Mouse (Mus musculus) liver, embryonic 11.5 days (tissue): Measurements from ENCODE around the gene Ptprg. TPM values are rescaled to one million over a fixed set of nuclear protein-coding genes. Genes with fewer than 3 reads are reported as not detected.

ENCODE experiments used
- ATAC-seq: fragments of 200-750 bp; cut with Nextera tagmentation; replicated peaks from 2 replicates; pipeline ENCODE4 v1.8.0; 2017; ENCODE audit warnings: moderate number of reproducible peaks, mild to moderate bottlenecking, moderate TSS enrichment, moderate library complexity; ENCODE audit not compliant: low FRiP score
- DNase-seq: peaks from one replicate; pipeline ENCODE4 v3.0.0-alpha.2; 2017; ENCODE audit warnings: low spot score
- H3K27ac ChIP-seq: fragments of 300-500 bp; sonication (generic); 2 replicates; pipeline ENCODE4 v1.5.1; 2014; ENCODE audit warnings: mild to moderate bottlenecking, low read depth, low read length, control low read depth
- H3K27me3 ChIP-seq: fragments of 300-500 bp; sonication (generic); replicated peaks from 2 replicates; pipeline ENCODE4 v1.6.1; 2014; ENCODE audit warnings: low read length, mixed read lengths; ENCODE audit not compliant: control insufficient read depth, insufficient read depth
- H3K36me3 ChIP-seq: fragments of 300-500 bp; sonication (generic); 2 replicates; pipeline ENCODE4 v1.6.1; 2014; ENCODE audit warnings: mild to moderate bottlenecking, low read length, moderate library complexity, mixed read lengths; ENCODE audit not compliant: control insufficient read depth, insufficient read depth
- H3K4me1 ChIP-seq: fragments of 300-500 bp; sonication (generic); replicated peaks from 2 replicates; pipeline ENCODE4 v1.6.1; 2014; ENCODE audit warnings: low read length, mixed read lengths; ENCODE audit not compliant: control insufficient read depth, insufficient read depth
- H3K4me2 ChIP-seq: fragments of 300-500 bp; sonication (generic); 2 replicates; pipeline ENCODE4 v1.6.1; 2014; ENCODE audit warnings: mild to moderate bottlenecking, control low read depth, moderate library complexity
- H3K4me3 ChIP-seq: fragments of 300-500 bp; sonication (generic); 2 replicates; pipeline ENCODE4 v1.5.1; 2014; ENCODE audit warnings: low read depth, low read length, control low read depth
- H3K9ac ChIP-seq: fragments of 300-500 bp; sonication (generic); 2 replicates; pipeline ENCODE4 v1.6.1; 2014; ENCODE audit warnings: low read depth, low read length, control low read depth
- H3K9me3 ChIP-seq: fragments of 300-500 bp; sonication (generic); 2 replicates; pipeline ENCODE4 v1.6.1; 2016; ENCODE audit warnings: low read length, inconsistent platforms, mixed read lengths; ENCODE audit not compliant: control insufficient read depth
- WGBS: fragments of 180-500 bp; shearing (Covaris S2); extraction: QIAGEN DNeasy Blood & Tissue Kit; methylation state at CpG from one replicate; pipeline ENCODE4 v1.1.7; 2014; 5-methylcytosine and 5-hydroxymethylcytosine counted together
- polyA plus RNA-seq: library from polyadenylated mRNA; unstranded; fragments of >200 nt; fragmentation: Nextera tagmentation; extraction: Ambion mirVana; gene quantifications from 2 replicates; pipeline ENCODE4 v1.2.1, GENCODE M21; 2014

Gene Ptprg
- 8.6 and 10.0 TPM in 2 replicates for polyA plus RNA-seq

DNA sequence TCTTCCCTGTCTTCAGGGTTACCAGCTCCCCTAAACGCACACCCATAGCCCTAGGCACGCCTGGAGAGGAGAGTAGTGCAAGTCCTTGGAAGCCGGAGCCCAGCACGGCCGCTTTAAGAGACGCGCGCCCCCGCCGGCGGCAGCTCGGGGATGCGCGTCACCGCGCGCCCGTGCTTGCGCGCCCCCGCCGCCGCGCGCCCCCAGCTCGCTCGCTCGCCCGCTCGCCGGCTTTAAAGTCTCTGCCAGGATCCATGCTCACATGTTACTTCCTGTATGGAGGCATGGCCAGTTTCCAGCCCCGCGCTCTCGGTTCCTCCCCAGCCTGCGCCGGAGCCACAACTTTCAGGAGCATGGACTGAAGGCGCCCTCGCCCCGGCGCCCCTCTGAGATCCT is at the start of gene Ptprg:
Ptprg (plus strand) TSS at position 260 of the 393 bp plus-strand sequence.
- DNase-seq (peak; percentile 83), ATAC-seq (peak; percentile 75)
- peak within 1 kb of the TSS; percentile 83 for H3K27ac ChIP-seq
- H3K9me3 ChIP-seq: no peaks in the 10 kb centered on the region
- 1% methylated on average over 40 of the region's 40 CpGs for WGBS
- peak within 1 kb of the TSS; percentile 81 for H3K4me2 ChIP-seq
- peak within 1 kb of the TSS; percentile 75 for H3K9ac ChIP-seq
- H3K4me3 ChIP-seq: peak within 1 kb of the TSS; percentile 67
- no peaks in the 10 kb centered on the region; the same call in 1 of the 2 replicates for H3K4me1 ChIP-seq
- H3K36me3 ChIP-seq: no peaks in the 10 kb centered on the region
- H3K27me3 ChIP-seq: peaks cover 54% of the 10 kb centered on the region

DNA sequence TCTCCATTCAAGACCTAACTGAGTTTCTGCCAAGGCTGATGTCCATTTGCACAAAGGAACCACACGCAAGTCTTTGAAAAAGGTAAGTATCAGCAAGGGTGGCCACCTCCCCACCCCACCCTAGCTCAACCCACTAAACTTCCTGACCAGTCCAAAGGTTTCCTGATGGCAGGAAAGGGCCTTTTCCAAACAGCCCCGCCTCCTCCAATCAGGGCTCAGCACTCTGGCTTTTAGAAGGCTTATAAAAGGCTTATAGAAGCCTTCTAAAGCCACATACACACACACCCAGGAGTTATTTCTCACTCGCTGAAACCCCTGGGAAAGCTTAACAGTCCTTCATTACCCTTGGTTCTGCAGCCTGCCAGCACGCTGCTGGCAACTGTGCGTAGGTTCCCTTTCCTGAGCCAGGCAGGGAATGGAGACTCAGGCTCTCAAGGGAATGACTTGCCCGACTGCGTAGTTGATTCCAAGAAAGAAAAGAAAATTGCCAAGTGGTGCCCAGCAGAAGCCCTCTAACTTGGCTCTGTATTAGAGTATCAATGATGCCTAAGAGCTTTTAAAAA is 49.4 kb upstream of the Ptprg start:
- Histone ChIP-seq H3K27me3 (no peaks in the 10 kb centered on the region), H3K9me3 (no peaks in the 10 kb centered on the region), H3K4me3 (no peak overlapping the region), H3K4me1 (no peaks in the 10 kb centered on the region), H3K9ac (no peak overlapping the region), H3K27ac (no peak overlapping the region), H3K4me2 (no peak overlapping the region), H3K36me3 (no peaks in the 10 kb centered on the region)
- no peak for ATAC-seq
- WGBS: 61% methylated on average over 7 of the region's 7 CpGs
- no peak for DNase-seq

DNA sequence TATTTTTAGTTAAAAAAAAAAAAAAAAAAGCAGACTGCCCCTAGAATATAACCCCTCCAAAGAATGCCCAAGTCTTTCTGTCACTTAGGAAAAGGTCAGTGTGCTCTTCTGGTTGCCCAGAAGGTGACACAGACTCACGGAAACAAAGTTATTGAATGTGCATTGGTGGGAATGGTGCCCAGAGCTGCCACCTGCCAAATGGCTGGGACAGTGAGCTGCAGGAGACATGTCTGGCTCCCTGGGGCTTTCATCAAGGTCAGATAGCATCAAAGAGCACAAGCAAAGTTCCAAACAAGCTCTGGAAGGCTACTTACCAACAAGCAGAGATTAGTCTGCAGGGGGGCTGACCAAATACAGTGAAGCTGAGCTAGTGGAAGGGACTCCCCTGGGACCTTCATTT is 43.2 kb upstream of the Ptprg start:
- no peaks in the 10 kb centered on the region for H3K27me3 ChIP-seq
- H3K4me1 ChIP-seq: no peaks in the 10 kb centered on the region
- no peak for DNase-seq
- no peak overlapping the region for H3K4me3 ChIP-seq
- WGBS: 65% methylated on average over 1 of the region's 1 CpGs
- ATAC-seq: no peak
- no peak overlapping the region for H3K9ac ChIP-seq
- no peak overlapping the region for H3K27ac ChIP-seq
- no peaks in the 10 kb centered on the region for H3K36me3 ChIP-seq
- no peaks in the 10 kb centered on the region for H3K9me3 ChIP-seq
- H3K4me2 ChIP-seq: no peak overlapping the region

DNA sequence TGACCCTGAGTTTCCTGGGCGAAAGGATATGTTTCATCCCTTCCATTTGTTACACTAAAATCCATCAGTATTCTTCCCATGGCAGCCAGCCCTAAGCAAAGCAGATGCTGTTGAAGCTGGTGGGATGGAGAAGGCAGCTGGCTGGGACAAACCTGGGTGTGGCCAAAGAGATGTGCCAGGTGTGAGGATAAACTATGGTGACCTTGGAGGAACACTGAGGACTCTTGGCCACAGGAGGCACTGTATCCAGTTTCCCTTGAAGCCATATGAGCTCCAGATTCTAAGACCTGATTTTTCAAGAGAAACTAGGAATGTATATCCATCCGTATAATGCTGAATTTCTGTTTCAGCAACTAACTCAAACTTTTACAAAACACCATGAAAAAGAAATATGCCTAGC is 34.2 kb upstream of the Ptprg start:
- ATAC-seq: no peak
- WGBS: 80% methylated on average over 2 of the region's 2 CpGs
- DNase-seq: no peak

DNA sequence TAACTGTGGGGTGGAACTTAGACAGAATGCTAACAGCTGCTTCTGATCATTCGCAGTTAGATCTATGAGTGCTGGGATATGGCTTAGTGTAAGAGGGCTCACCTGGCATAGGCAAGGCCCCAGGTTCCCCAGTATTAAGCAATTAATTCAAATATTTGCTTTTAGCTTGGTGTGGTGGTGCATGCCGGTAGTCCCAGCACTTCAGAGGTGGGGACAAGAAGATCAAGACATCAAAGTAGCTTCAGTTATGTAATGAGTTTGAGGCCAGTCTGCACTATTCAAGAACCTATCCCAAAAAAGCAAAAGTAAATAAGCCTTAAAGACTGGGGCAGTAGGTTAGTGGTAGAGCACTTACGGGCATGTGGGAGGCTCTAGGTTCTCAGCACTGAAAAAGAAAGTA is 30.3 kb upstream of the Ptprg start:
- ATAC-seq: no peak; the same call in 1 of the 2 replicates
- Histone ChIP-seq H3K9me3 (no peaks in the 10 kb centered on the region), H3K36me3 (no peaks in the 10 kb centered on the region), H3K27me3 (no peaks in the 10 kb centered on the region), H3K4me2 (no peak overlapping the region), H3K27ac (no peak overlapping the region), H3K4me1 (no peaks in the 10 kb centered on the region), H3K4me3 (no peak overlapping the region), H3K9ac (no peak overlapping the region)
- no peak for DNase-seq
- 74% methylated on average over 3 of the region's 3 CpGs for WGBS

More for the DNA sequence above, 34.2 kb upstream of the Ptprg start:
- H3K27ac ChIP-seq: no peak overlapping the region
- no peaks in the 10 kb centered on the region for H3K36me3 ChIP-seq
- H3K9ac ChIP-seq: no peak overlapping the region
- no peaks in the 10 kb centered on the region for H3K9me3 ChIP-seq
- no peak overlapping the region for H3K4me2 ChIP-seq
- no peak overlapping the region for H3K4me3 ChIP-seq
- no peaks in the 10 kb centered on the region for H3K27me3 ChIP-seq
- H3K4me1 ChIP-seq: no peaks in the 10 kb centered on the region

DNA sequence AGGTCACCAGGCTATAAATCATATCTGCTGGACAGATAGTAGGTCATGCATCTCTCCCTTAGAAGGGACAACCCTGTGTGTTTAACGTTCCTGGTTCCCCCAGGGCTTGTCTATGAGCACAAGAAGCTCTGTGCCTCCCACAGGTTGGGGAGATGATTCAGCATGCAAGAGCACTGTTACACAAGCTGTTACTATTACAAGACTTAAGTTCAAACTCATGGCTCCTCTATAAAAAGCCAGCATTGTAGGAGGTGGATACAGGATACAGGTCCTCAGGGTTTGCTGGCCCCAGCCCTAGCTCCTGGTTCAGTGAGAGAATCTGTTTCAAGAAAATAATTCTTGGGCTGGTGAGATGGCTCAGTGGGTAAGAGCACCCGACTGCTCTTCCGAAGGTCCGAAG is 23.7 kb upstream of the Ptprg start:
- H3K27me3 ChIP-seq: no peaks in the 10 kb centered on the region
- no peak overlapping the region for H3K9ac ChIP-seq
- no peaks in the 10 kb centered on the region for H3K9me3 ChIP-seq
- no peak overlapping the region for H3K4me2 ChIP-seq
- no peak overlapping the region for H3K4me3 ChIP-seq
- ATAC-seq (no peak), DNase-seq (no peak)
- WGBS: 84% methylated on average over 4 of the region's 4 CpGs
- no peak overlapping the region for H3K27ac ChIP-seq
- H3K36me3 ChIP-seq: no peaks in the 10 kb centered on the region
- H3K4me1 ChIP-seq: no peaks in the 10 kb centered on the region

DNA sequence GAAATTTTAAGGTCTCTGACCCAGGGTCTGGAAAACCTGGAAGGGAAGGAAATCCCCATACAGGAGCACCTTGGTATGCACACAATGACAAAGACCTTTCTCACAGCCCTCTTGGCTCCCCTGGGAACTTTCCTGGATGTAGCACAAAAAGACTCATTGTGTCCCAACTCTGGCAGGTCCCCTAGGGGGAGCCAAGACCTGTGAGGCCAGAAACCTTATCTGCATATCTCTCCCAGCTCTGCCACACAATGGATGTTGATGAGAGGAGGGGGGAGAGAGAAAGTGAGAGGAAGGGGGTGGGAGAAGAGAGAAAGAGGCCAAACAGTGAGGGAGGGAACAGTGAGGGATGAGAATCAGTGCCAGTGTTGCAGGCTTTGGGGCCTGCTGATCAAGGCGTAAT is 18.9 kb upstream of the Ptprg start:
- Histone ChIP-seq H3K4me2 (no peak overlapping the region), H3K9ac (no peak overlapping the region), H3K27me3 (no peaks in the 10 kb centered on the region), H3K4me1 (no peaks in the 10 kb centered on the region), H3K4me3 (no peak overlapping the region), H3K36me3 (no peaks in the 10 kb centered on the region), H3K9me3 (no peaks in the 10 kb centered on the region), H3K27ac (no peak overlapping the region)
- ATAC-seq: no peak
- no peak for DNase-seq
- WGBS: 48% methylated on average over 1 of the region's 1 CpGs

DNA sequence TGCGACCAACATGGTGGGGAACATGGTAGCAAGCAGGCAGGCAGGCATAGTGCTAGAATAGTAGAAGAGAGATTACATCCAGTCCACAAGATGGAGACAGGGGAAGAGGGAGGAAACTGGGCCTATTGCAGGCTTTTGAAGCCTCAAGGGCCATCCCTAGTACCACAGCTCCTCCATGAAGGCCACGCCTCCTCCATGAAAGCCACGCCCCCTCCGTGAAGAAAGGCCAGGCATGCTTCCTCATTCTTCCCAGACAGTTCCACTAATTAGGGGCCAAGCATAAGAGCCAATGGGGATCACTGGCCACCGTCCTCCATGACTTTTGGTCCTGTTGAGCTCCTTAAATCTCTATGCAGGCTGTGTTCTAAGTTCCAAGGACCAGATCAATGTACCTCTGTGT is 17.2 kb upstream of the Ptprg start:
- H3K4me1 ChIP-seq: no peaks in the 10 kb centered on the region
- no peaks in the 10 kb centered on the region for H3K36me3 ChIP-seq
- no peak overlapping the region for H3K9ac ChIP-seq
- ATAC-seq: no peak
- no peaks in the 10 kb centered on the region for H3K9me3 ChIP-seq
- no peak for DNase-seq
- no peak overlapping the region for H3K27ac ChIP-seq
- no peak overlapping the region for H3K4me2 ChIP-seq
- no peak overlapping the region for H3K4me3 ChIP-seq
- 74% methylated on average over 5 of the region's 5 CpGs for whole genome bisulfite sequencing
- no peaks in the 10 kb centered on the region for H3K27me3 ChIP-seq

DNA sequence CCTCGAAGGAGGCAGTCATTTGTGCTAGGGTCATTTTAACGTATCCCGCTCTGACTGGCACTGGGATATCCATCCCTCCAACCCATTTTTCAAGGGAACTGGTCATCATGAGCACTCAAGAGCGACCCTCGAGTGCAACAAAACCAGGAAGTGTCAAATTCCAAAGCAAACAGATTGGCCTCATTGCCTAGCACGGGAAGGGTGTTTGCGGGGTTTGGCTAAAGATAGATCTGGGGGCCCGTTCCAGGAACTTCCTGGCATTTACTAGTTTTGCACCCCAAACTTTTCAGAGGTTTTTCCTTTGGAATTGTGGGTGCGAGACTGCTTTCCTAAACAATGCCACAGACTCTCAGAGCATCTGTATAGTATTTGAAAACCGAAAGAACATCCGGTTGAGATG is 1.4 kb upstream of the Ptprg start:
- no peaks in the 10 kb centered on the region; the same call in 1 of the 2 replicates for H3K4me1 ChIP-seq
- H3K9ac ChIP-seq: no peak overlapping the region
- peak overlapping the region; percentile 67; the same call in 1 of the 2 replicates for H3K4me3 ChIP-seq
- ATAC-seq (no peak), DNase-seq (no peak)
- H3K9me3 ChIP-seq: no peaks in the 10 kb centered on the region
- H3K27me3 ChIP-seq: peaks cover 51% of the 10 kb centered on the region
- no peaks in the 10 kb centered on the region for H3K36me3 ChIP-seq
- peak overlapping the region; percentile 81 for H3K4me2 ChIP-seq
- H3K27ac ChIP-seq: no peak overlapping the region
- WGBS: 17% methylated on average over 11 of the region's 11 CpGs
